Mouse (Mus musculus) heart, embryonic 13.5 days (tissue): ENCODE data around the gene Vhl. TPM values are rescaled to one million over a fixed set of nuclear protein-coding genes. Genes with fewer than 3 reads are reported as not detected.
A peak's percentile ranks its signal among the peaks of the same experiment; 100 is the strongest.

Experiments
- ATAC-seq: fragments of 200-750 bp; cut with Nextera tagmentation; 2 replicates; pipeline ENCODE4 v1.8.0; 2017; ENCODE audit warnings: moderate TSS enrichment; ENCODE audit not compliant: insufficient number of reproducible peaks, low FRiP score, low TSS enrichment; ENCODE audit errors: extremely low read depth
- H3K27ac ChIP-seq: fragments of 300-500 bp; sonication (generic); replicated peaks from 2 replicates; pipeline ENCODE4 v1.5.1; 2015; ENCODE audit warnings: moderate library complexity, mild to moderate bottlenecking, inconsistent platforms
- H3K27me3 ChIP-seq: fragments of 300-500 bp; sonication (generic); replicated peaks from 2 replicates; pipeline ENCODE4 v1.6.1; 2015; ENCODE audit warnings: mild to moderate bottlenecking, inconsistent platforms
- H3K36me3 ChIP-seq: fragments of 300-500 bp; sonication (generic); 2 replicates; pipeline ENCODE4 v1.6.1; 2015; ENCODE audit warnings: mild to moderate bottlenecking, inconsistent platforms
- H3K4me1 ChIP-seq: fragments of 300-500 bp; sonication (generic); 2 replicates; pipeline ENCODE4 v1.6.1; 2015; ENCODE audit warnings: inconsistent platforms
- H3K4me2 ChIP-seq: fragments of 300-500 bp; sonication (generic); 2 replicates; pipeline ENCODE4 v1.6.1; 2015; ENCODE audit warnings: inconsistent platforms, mild to moderate bottlenecking, moderate library complexity
- H3K4me3 ChIP-seq: fragments of 300-500 bp; sonication (generic); 2 replicates; pipeline ENCODE4 v1.5.1; 2015; ENCODE audit warnings: moderate library complexity, mild to moderate bottlenecking, inconsistent platforms
- H3K9ac ChIP-seq: fragments of 300-500 bp; sonication (generic); 2 replicates; pipeline ENCODE4 v1.6.1; 2015; ENCODE audit warnings: inconsistent platforms, mild to moderate bottlenecking, moderate library complexity
- H3K9me3 ChIP-seq: fragments of 300-500 bp; sonication (generic); 2 replicates; pipeline ENCODE4 v1.6.1; 2016; ENCODE audit warnings: inconsistent platforms
- WGBS: fragments of 180-500 bp; shearing (Covaris S2); methylation state at CpG from one replicate; pipeline ENCODE4 v1.1.7; 2015; ENCODE audit warnings: mixed read lengths; 5-methylcytosine and 5-hydroxymethylcytosine counted together
- polyA plus RNA-seq: library from polyadenylated mRNA; unstranded; fragments of >200 nt; fragmentation: Nextera tagmentation; extraction: Ambion mirVana; gene quantifications from 2 replicates; pipeline ENCODE4 v1.2.1, GENCODE M21; 2015

Gene Vhl
- polyA plus RNA-seq, 1 experiment from 2014 or later, result 24.2 TPM

GRCm38 (mm10) chr6:113653551-113653950 is 29.8 kb downstream of the Vhl start:
- WGBS, result 83% methylated on average over 7 of the region's 7 CpGs
- Histone ChIP-seq H3K4me1 (0 out of 2 replicates have a peak, but pooled peaks cover 4% of the 10 kb centered on the region), H3K27ac (no peak overlapping the region), H3K4me3 (no peak overlapping the region), H3K36me3 (no peaks in the 10 kb centered on the region; the same call in 1 of the 2 replicates), H3K4me2 (no peak overlapping the region), H3K9ac (no peak overlapping the region), H3K27me3 (no peaks in the 10 kb centered on the region), H3K9me3 (no peaks in the 10 kb centered on the region)
- no peak for ATAC-seq

DNA sequence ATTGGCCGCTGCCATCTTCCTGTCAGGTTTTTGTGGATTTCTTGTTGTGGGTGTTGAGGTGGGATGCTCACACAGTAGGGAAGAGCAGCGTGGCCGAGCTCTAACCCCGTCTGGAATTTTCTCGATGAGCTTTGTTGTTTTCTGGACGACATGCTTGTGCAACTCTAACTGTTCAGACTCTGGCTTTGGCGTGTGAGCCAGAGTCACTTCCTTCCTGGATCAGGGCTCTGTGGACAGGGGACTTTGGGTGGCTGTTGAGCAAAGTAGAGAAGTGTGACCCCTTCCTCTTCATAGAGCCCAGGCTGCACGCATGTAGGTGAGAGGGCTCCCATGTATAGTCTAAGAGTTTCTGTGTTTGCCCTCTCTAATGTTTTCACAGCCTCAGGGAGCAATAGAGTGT is 30.3 kb downstream of the Vhl start:
- Histone ChIP-seq H3K36me3 (no peaks in the 10 kb centered on the region; the same call in 1 of the 2 replicates), H3K4me1 (peaks cover 6% of the 10 kb centered on the region), H3K27ac (no peak overlapping the region), H3K27me3 (no peaks in the 10 kb centered on the region), H3K4me3 (no peak overlapping the region), H3K4me2 (no peak overlapping the region), H3K9me3 (no peaks in the 10 kb centered on the region), H3K9ac (no peak overlapping the region)
- ATAC-seq, result no peak
- WGBS, result 63% methylated on average over 8 of the region's 8 CpGs

GRCm38 (mm10) chr6:113654753-113655397 is 31.1 kb downstream of the Vhl start:
- no peaks in the 10 kb centered on the region for H3K36me3 ChIP-seq
- H3K27me3 ChIP-seq, result no peaks in the 10 kb centered on the region
- H3K4me1 ChIP-seq, result peaks cover 14% of the 10 kb centered on the region
- H3K27ac ChIP-seq, result no peak overlapping the region
- WGBS, result 65% methylated on average over 16 of the region's 16 CpGs
- no peak overlapping the region for H3K4me3 ChIP-seq
- ATAC-seq, result no peak
- no peaks in the 10 kb centered on the region for H3K9me3 ChIP-seq
- no peak overlapping the region for H3K4me2 ChIP-seq
- H3K9ac ChIP-seq, result no peak overlapping the region

- no peak for ATAC-seq
- 85% methylated on average over 3 of the region's 3 CpGs for WGBS
- no peaks in the 10 kb centered on the region for H3K9me3 ChIP-seq
Observed at GRCm38 (mm10) chr6:113655475-113655874, 31.7 kb downstream of the Vhl start.

DNA sequence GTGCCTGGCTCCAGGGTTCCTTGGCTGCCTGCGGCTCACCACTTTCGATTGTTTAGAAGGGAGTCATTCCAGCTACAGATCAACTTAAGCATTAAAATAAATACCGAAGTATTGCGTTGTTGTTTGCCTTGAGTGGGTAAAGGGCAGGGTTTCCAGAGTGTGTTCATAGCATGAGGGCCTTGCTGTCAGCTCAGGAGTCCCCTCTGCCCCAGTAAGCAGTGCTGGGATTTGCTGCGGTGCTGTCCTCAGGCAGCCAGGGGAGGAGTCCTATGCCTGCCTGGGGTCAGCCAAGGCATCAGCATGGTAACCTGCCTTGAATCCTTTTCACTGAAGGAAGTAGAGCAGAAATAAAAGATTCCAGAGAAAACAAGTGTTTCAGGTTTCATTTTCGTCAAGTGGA is 33.1 kb downstream of the Vhl start:
- H3K4me2 ChIP-seq, result no peak overlapping the region
- H3K27ac ChIP-seq, result no peak overlapping the region
- ATAC-seq, result no peak
- no peaks in the 10 kb centered on the region for H3K27me3 ChIP-seq
- WGBS, result 86% methylated on average over 6 of the region's 6 CpGs
- H3K4me1 ChIP-seq, result peaks cover 34% of the 10 kb centered on the region
- H3K36me3 ChIP-seq, result no peaks in the 10 kb centered on the region
- H3K4me3 ChIP-seq, result no peak overlapping the region
- H3K9ac ChIP-seq, result no peak overlapping the region
- no peaks in the 10 kb centered on the region for H3K9me3 ChIP-seq

More at GRCm38 (mm10) chr6:113655475-113655874, 31.7 kb downstream of the Vhl start:
- Histone ChIP-seq H3K27ac (no peak overlapping the region), H3K4me1 (peaks cover 20% of the 10 kb centered on the region), H3K36me3 (no peaks in the 10 kb centered on the region), H3K27me3 (no peaks in the 10 kb centered on the region), H3K9ac (no peak overlapping the region), H3K4me2 (no peak overlapping the region), H3K4me3 (no peak overlapping the region)

DNA sequence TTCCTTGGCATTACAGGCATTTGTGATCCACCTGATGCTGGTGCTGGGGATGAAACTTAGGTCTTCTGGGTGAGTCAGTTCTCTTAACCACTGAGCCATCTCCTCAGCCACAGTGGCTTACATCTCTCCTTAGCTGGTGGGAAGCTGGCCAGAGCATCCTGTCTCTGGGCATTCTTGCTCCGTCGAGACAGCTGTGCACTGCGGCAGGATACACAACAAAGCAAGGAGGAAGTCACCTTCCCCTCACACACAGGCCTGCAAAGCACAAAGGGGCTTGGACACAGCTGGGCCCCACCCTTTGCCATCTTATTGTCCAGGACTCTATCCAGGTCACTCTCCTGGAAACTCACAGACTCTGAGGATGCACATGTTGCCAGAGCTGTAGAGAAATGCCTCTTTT is 34.5 kb downstream of the Vhl start:
- Histone ChIP-seq H3K9me3 (no peaks in the 10 kb centered on the region), H3K9ac (no peak overlapping the region), H3K27ac (0 out of 2 replicates have a peak overlapping the region, but pooled peaks have one; percentile 24), H3K4me1 (peaks cover 38% of the 10 kb centered on the region), H3K4me3 (no peak overlapping the region), H3K4me2 (no peak overlapping the region), H3K36me3 (peaks cover 3% of the 10 kb centered on the region; the same call in 1 of the 2 replicates), H3K27me3 (no peaks in the 10 kb centered on the region)
- 67% methylated on average over 3 of the region's 3 CpGs for WGBS
- no peak for ATAC-seq

- no peak overlapping the region; the same call in 1 of the 2 replicates for H3K4me2 ChIP-seq
- H3K4me1 ChIP-seq, result peaks cover 33% of the 10 kb centered on the region
- no peak for ATAC-seq
- H3K27ac ChIP-seq, result peak overlapping the region; percentile 76
- H3K9me3 ChIP-seq, result no peaks in the 10 kb centered on the region
- H3K9ac ChIP-seq, result peak overlapping the region; percentile 50
- H3K36me3 ChIP-seq, result peaks cover 3% of the 10 kb centered on the region; the same call in 1 of the 2 replicates
- H3K27me3 ChIP-seq, result no peaks in the 10 kb centered on the region
- WGBS, result 58% methylated on average over 8 of the region's 8 CpGs
- H3K4me3 ChIP-seq, result no peak overlapping the region
Observed at GRCm38 (mm10) chr6:113659648-113660491, 36.1 kb downstream of the Vhl start.

- no peak overlapping the region; the same call in 1 of the 2 replicates for H3K4me2 ChIP-seq
- H3K27ac ChIP-seq, result peak overlapping the region; percentile 76
- ATAC-seq, result no peak
- H3K4me1 ChIP-seq, result peaks cover 33% of the 10 kb centered on the region
- WGBS, result 60% methylated on average over 14 of the region's 14 CpGs
- H3K9me3 ChIP-seq, result no peaks in the 10 kb centered on the region
- no peaks in the 10 kb centered on the region for H3K27me3 ChIP-seq
- peaks cover 3% of the 10 kb centered on the region; the same call in 1 of the 2 replicates for H3K36me3 ChIP-seq
- no peak overlapping the region for H3K4me3 ChIP-seq
- peak overlapping the region; percentile 50; the same call in 1 of the 2 replicates for H3K9ac ChIP-seq
Observed at GRCm38 (mm10) chr6:113660492-113661352, 37.0 kb downstream of the Vhl start.

GRCm38 (mm10) chr6:113661353-113662241 is 37.8 kb downstream of the Vhl start:
- no peak for ATAC-seq
- Histone ChIP-seq H3K4me1 (peaks cover 33% of the 10 kb centered on the region), H3K27me3 (no peaks in the 10 kb centered on the region), H3K9ac (no peak overlapping the region), H3K27ac (0 out of 2 replicates have a peak overlapping the region, but pooled peaks have one; percentile 76), H3K36me3 (peaks cover 3% of the 10 kb centered on the region; the same call in 1 of the 2 replicates), H3K4me2 (no peak overlapping the region), H3K9me3 (no peaks in the 10 kb centered on the region), H3K4me3 (no peak overlapping the region)
- WGBS, result 54% methylated on average over 12 of the region's 12 CpGs

DNA sequence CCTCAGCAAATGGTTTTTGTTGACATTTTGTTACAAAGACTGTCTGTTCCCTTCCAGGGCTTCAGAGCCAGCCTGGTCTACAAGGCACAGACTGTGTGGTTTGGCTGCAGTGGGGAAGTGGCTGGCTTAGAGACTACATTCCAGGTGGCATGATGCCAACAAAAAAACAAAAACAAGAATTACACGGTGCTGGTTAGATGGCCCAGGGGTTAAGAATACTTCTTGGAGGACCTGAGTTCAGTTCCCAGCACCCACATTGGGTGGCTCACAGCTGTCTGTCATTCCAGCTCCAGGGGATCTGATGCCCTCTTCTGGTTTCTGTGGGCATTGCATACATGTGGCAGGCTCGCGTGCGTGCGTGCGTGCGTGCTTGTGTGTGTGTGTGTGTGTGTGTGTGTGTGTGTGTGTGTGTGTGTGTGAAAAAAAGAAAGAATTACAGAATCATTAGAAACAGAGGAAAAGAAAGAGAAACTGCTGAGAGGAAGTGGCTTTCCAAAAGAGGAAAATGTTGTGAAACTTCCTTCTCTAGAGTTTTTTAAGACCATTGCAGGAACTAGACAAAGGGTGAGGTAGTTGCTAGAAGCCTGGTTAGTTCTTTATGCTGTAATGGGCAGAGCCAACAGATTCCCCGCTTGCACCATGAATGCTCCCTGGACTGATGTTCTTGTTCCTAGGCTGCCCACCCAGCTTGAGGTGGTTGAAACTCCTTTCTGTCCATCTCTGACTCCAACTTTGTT is 39.4 kb downstream of the Vhl start:
- H3K36me3 ChIP-seq, result peaks cover 3% of the 10 kb centered on the region; the same call in 1 of the 2 replicates
- H3K27ac ChIP-seq, result no peak overlapping the region
- 89% methylated on average over 8 of the region's 8 CpGs for WGBS
- H3K4me3 ChIP-seq, result no peak overlapping the region
- peaks cover 34% of the 10 kb centered on the region for H3K4me1 ChIP-seq
- H3K4me2 ChIP-seq, result no peak overlapping the region
- H3K9me3 ChIP-seq, result no peaks in the 10 kb centered on the region
- no peaks in the 10 kb centered on the region for H3K27me3 ChIP-seq
- ATAC-seq, result no peak
- H3K9ac ChIP-seq, result no peak overlapping the region
